Mouse (Mus musculus) urinary bladder, postnatal 10 days (tissue): ENCODE measurements around the gene Fam160a2.
"Not testable (repeated sequence)": the region's sequence is repeated elsewhere in the genome, so short reads cannot be mapped to it uniquely, and the experiment has no call there.

Experiments
- DNase-seq: peaks from one replicate; pipeline ENCODE4 v3.0.0; 2022; ENCODE audit warnings: low spot score

The Fam160a2 gene

DNA sequence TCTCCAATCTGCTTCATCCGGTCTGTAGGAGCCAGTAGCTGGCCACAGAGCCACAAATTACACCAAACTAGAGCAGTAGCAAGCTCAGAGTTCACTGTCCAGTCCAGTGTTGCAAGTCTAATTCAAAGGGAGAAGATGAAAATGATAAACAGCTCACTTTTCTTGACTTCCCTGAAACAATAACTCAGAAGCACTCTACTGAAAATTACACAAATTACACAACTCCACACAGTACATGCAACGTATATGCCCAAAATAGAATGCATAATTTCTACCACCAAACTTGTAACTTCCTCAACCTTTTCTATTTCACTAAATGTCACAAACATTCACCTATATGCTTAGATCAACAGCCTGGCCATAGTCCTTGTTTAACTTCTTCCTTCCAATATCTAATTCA is 9.6 kb downstream of the Fam160a2 start:
- DNase-seq = no peak

DNA sequence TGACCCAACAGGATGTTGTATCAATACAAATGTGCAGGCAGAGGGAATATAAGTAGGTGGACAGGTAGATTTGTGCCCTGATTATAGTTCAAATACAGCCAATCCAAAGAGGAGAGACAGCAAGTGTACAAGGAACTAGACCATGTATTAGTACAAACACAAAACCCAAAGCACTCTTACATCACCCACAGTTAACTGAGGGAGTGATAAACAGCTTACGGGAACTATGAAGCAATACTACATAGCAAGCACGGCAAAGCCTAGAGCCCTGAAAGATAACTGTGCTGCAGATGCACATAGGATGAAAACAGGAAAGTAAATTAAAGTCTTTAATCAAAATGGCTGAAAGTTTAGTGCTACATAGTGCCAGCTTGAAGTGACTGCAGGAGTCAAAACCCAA is 12.2 kb downstream of the Fam160a2 start:
- no peak for DNase-seq

DNA sequence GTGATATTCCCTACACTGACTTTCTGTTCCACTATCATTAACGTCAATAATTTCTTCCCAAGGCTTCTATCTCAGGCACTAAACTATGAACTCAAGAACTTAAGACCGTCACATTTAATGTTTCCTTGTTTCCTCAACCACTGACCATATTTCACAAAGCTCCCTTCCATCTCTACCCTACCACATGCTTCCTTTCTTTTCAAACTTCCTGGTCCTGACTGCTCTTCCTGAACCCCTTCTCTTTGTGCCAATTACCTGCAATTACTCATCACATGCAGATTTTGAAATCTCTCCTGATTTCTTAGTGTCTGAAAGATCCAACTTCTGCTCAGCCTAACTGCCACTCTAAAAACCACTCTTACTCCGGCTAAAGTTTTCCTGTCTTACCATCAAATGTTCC is 19.5 kb downstream of the Fam160a2 start:
- no peak for DNase-seq

DNA sequence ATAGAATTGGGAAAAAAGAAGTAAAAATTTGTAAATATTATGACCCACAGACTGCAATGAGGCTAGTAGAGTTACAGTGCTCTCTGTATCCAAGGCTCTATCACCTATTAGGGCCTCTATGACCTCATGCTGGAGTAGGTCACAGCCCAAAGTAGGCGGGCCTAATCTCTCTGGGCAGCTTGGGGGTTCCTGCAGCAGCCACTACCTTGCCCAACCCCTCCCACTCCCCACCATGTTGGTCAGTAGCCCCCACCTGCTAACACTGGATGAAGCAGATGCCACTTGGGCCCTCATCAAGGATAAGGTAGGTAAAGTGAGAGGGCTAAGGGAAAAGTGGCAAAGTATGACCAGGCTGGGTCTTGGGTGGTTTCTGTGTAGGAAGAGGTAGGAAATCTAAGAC is 25.0 kb downstream of the Fam160a2 start, which contains the start of gene Gm5901:
Gm5901 (plus strand) TSS at position 173 of the 400 bp plus-strand sequence.
- no peak for DNase-seq

DNA sequence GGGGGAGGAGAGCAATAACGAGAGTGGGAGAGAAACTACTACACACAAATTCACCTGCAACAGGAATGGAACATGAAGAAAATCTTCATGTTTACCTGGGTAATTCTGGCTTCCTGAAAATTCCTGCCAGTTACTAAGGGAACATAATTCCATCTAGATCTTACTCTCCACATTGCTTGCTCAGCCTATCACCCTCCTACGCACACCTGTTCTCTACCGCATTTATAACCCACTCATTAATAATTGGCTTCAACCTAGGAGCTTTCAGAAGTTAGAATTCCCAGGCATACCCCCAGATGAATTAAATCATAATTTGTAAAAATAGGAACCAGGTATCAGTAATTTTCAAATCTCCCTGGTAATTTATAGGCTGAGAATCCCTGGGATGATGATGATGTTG is 25.9 kb downstream of the Fam160a2 start:
- no peak for DNase-seq

DNA sequence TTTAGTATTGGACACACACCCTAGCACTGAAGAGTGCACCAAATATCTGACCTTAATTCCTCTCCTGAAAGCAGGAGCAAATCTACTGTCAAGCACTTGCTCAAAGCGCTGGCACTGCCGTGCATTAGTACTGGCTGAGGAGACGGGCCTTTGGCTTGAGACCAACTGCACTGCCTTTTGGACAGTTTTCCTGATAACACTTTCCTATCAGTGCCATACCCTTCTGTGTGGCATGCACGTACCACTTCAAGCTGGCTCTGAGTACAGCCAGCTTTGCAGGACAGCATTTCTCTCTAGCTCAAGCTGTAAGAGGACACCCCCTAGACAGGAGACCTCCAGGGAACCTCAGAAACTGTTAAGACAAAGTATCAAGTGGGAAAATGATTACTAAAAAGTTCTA is 26.3 kb downstream of the Fam160a2 start:
- DNase-seq = no peak

DNA sequence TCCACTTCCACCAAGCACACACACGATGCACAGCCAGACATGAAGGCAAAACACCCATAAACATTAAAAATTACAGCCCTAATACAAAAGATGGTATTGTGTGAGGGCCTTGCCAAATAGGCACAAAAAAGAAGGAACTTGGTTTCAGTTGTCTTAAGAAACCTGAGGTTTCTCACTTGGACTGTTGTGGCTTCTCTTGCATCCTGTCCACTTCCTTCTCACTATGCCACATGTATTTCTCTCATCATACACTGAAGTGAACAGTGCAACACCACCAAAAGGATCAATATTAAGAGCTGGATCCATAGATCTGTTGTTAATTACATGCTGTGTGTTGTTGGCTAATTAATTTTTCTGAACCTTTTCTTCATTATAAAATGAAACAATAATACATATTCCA is 26.9 kb downstream of the Fam160a2 start:
- no peak for DNase-seq

DNA sequence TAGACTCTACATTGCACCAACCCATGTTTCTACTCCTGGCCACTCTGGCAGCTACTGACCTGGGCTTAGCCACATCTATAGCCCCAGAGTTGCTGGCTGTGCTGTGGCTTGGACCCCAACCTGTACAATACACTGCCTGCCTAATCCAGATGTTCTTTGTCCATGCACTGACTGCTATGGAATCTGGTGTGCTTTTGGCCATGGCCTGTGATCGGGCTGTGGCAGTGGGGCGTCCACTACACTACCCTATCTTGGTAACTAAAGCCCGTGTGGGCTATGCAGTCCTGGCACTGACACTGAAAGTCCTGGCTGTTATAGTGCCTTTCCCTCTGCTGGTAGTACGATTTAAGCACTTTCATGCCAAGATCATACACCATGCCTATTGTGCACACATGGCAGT is 31.3 kb downstream of the Fam160a2 start:
- no peak for DNase-seq

DNA sequence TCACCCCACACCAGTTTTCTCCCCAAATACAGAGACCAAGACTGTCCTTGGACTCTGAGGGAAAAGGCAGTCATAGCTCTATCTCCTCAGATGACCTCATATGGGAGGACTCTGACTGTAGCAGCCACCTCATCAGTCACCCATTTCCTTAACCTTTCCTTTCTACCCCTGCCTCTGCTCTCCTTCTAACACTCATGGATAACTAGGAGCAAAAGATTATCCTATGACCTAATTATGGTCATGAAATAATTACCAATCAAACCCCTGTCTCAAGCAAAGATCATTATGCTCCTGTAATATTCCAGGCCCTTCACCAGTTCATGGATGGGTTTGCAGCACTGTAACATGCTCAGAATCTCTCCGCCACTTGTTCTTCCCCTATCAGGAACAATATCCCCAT is 31.9 kb downstream of the Fam160a2 start, which contains the start of gene Olfr692:
Olfr692 (plus strand) TSS at position 301 of the 400 bp plus-strand sequence.
- DNase-seq = no peak

DNA sequence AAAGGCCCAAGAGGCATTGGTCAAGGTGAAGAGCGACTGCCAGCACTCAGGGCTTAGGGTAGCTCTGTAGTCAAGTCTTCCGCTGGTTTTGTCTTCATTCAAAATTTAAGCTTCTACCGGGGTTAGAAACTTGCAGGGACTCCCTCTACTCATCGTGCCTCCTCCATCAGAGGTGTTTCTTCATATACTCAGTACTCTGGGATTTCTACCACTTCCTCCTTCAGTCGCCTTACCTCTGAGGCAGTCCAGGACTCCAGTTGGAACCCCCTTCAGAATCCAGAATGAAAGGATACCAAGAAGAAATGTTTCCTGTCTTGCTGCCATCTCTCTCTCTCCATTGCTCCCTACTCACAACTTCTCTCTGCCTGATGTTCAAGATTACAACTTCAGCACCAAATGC is 32.6 kb downstream of the Fam160a2 start:
- no peak for DNase-seq

DNA sequence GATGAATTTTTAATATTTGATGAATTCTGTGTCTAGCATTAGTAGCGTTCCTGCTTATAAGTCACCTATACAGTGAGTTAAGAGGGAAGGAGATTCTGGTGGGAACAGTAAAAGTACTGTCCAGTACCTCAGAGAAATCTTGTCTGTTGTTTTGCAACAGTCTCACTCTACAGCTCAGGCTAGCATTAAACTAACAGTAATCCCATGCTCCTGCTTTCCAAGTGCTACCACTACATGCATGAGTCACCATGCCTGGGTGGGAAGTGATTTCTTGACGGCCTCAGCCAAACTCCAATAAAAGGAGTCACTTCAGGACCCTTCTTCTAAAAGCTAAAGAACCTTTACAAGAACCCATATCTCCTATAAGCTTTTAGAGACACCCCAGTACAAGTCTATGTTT is 38.1 kb downstream of the Fam160a2 start:
- no peak for DNase-seq

DNA sequence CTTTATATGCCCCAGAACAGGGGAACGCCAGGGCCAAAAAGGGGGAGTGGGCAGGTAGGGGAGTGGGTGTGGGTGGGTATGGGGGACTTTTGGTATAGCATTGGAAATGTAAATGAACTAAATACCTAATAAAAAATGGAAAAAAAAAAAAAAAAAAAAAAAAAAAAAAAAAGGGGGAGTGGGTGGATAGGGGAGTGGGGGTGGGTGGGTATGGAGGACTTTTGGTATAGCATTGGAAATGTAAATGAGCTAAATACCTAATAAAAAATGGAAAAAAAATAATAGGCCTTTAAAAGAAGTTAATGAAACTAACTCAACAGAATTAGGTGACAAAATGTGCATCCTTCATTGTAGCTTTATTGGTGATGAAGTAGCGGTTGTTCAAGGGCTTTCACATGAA is 43.4 kb downstream of the Fam160a2 start:
- not testable (repeated sequence) for DNase-seq

DNA sequence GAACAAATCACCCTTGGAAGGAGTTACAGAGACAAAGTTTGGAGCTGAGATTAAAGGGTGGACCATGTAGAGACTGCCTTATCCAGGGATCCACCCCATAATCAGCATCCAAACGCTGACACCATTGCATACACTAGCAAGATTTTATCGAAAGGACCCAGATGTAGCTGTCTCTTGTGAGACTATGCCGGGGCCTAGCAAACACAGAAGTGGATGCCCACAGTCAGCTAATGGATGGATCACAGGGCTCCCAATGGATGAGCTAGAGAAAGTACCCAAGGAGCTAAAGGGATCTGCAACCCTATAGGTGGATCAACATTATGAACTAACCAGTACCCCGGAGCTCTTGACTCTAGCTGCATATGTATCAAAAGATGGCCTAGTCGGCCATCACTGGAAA is 43.8 kb downstream of the Fam160a2 start:
- DNase-seq = not testable (repeated sequence)

DNA sequence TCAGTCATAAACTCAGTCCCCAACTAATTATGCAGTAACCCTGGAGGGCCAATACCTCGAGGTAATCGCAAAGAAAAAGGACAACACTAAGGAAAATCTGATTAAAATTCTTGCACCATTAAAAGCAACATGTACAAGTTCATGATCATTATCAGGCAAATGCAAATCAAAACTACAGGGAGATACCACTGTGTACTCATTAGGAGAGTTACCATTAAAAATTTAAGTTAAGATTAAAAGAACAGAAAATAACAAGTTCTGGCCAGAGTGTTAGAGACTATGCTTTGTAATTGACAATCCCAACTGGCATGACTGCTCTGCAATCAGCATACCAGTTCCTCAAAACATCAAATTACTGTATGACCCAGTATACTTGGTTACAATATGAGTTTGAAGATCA is 57.1 kb downstream of the Fam160a2 start:
- DNase-seq = no peak

DNA sequence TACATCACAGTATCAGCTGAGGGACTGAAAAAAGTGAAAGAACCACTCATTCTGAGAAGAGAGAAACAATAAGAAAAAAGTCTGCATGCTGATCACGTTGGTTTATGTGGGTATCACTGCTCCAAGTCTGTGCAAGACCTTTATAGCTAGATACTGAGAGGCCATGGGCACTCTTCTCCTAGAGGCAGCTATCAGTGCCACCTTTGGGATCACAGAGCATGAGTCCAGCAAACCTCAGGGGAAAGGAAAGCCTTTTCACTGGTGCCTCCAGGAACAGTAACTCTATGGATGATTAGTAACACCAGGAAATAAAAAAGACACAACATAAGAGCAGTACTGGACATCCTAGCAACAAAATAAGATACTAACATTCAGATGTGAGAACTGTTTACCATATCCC is 57.7 kb downstream of the Fam160a2 start, which contains the start of gene Olfr691:
Olfr691 (minus strand) TSS at position 101 of the 400 bp plus-strand sequence.
- DNase-seq = no peak

DNA sequence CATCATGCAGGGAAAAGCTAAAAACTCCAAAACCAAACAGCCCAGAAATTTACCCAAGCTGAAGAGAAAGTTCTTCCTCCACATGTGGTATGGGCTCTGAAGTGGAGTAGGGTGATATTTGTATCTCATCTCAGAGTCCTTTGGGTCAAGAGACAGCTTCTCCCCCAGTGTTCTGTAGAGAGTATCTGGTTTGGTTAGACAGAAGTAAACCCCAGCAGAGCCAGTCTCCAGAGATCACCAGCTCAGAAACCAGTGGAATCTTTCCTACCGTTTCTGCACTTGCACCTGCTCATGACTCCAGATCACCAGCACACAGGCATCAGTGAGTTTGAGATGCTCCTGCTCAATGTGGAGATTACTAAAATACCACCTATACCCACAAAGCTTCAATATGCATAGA is 65.8 kb downstream of the Fam160a2 start, which contains the start of gene Olfr690:
Olfr690 (minus strand) TSS at position 101 of the 400 bp plus-strand sequence.
- DNase-seq = no peak

DNA sequence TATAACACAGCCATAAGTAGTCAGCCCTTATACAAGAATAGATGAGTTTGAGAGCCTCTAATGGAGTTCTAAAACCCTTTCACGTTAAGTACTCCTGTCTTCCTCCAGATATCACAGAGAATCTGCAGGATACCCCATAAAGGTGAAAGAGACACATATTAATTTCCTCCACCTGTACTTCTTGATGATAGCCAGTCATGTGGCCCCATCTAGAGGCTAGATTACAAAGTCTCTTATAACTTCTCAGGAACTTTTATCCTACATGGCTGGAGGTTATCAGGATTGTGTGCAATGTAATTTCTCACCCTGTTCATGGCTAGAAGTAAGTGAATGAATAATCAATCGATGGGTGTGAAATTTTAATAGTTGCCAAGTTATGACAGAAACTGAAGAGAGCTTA is 74.6 kb downstream of the Fam160a2 start:
- no peak for DNase-seq
